Mouse (Mus musculus) liver, embryonic 15.5 days (tissue): ENCODE data around the gene Cldn10. TPM values are rescaled to one million over a fixed set of nuclear protein-coding genes. Genes with fewer than 3 reads are reported as not detected.

ENCODE experiments used
- ATAC-seq: fragments of 200-750 bp; cut with Nextera tagmentation; 2 replicates; pipeline ENCODE4 v1.8.0; 2017; ENCODE audit warnings: moderate number of reproducible peaks, mild to moderate bottlenecking, moderate library complexity; ENCODE audit not compliant: insufficient read depth
- H3K27ac ChIP-seq: fragments of 300-500 bp; sonication (generic); replicated peaks from 2 replicates; pipeline ENCODE4 v1.5.1; 2015; ENCODE audit warnings: mild to moderate bottlenecking, inconsistent platforms
- H3K27me3 ChIP-seq: fragments of 300-500 bp; sonication (generic); 2 replicates; pipeline ENCODE4 v1.6.1; 2015; ENCODE audit warnings: mild to moderate bottlenecking, inconsistent platforms
- H3K36me3 ChIP-seq: fragments of 300-500 bp; sonication (generic); replicated peaks from 2 replicates; pipeline ENCODE4 v1.6.1; 2015; ENCODE audit warnings: moderate library complexity, mild to moderate bottlenecking, inconsistent platforms
- H3K4me1 ChIP-seq: fragments of 300-500 bp; sonication (generic); replicated peaks from 2 replicates; pipeline ENCODE4 v1.6.1; 2015; ENCODE audit warnings: inconsistent platforms
- H3K4me2 ChIP-seq: fragments of 300-500 bp; sonication (generic); 2 replicates; pipeline ENCODE4 v1.6.1; 2015; ENCODE audit warnings: moderate library complexity, mild to moderate bottlenecking, inconsistent platforms
- H3K4me3 ChIP-seq: fragments of 300-500 bp; sonication (generic); replicated peaks from 2 replicates; pipeline ENCODE4 v1.5.1; 2015; ENCODE audit warnings: mild to moderate bottlenecking, inconsistent platforms
- H3K9ac ChIP-seq: fragments of 300-500 bp; sonication (generic); 2 replicates; pipeline ENCODE4 v1.6.1; 2015; ENCODE audit warnings: moderate library complexity, mild to moderate bottlenecking, inconsistent platforms
- H3K9me3 ChIP-seq: fragments of 300-500 bp; sonication (generic); replicated peaks from 2 replicates; pipeline ENCODE4 v1.6.1; 2016; ENCODE audit warnings: inconsistent platforms
- WGBS: fragments of 180-500 bp; shearing (Covaris S2); methylation state at CpG from one replicate; pipeline ENCODE4 v1.1.7; 2015; ENCODE audit warnings: mixed read lengths; ENCODE audit not compliant: insufficient replicate concordance; 5-methylcytosine and 5-hydroxymethylcytosine counted together
- polyA plus RNA-seq: library from polyadenylated mRNA; unstranded; fragments of >200 nt; fragmentation: Nextera tagmentation; extraction: Ambion mirVana; gene quantifications from 2 replicates; pipeline ENCODE4 v1.2.1, GENCODE M21; 2015

Gene Cldn10
- polyA plus RNA-seq, 1 experiment from 2014 or later = 0.30 TPM

DNA sequence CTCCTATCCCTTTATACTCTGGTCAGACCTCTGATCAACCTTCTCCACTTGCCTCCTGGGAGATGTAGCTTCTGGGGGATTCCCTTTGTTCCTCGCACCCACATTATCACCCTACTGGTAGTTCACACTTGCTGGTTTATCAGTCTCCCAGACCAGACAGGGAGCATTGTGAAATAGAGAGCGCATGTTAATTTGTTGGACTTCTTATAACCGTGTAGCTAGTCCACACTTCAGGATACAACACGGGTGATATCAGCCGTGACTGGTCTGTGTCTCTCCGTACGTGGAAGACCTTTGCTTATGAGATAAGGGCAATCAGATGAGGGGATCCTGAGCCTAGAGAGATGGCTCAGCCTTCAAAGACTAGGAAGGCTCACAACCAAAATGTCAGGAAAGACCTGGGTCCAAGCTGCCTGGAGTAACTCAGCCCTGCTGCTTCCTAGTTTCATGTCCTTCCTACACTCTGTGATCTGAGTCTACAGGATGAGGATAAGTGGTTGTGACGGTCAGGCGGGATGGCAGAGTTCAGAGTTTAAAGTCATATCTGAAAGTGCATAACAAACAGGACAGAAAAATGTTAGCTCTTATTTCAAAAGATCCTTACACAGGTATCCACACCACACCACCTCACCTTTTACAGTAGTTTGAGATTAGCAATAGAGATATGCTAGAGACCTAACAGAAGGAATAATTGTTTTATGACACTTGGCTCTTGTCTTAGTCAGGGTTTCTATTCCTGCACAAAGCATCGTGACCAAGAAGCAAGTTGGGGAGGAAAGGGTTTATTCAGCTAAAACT, 78.5 kb downstream of the Cldn10 start:
- Histone ChIP-seq H3K27ac (no peak overlapping the region), H3K9me3 (no peaks in the 10 kb centered on the region), H3K4me3 (no peak overlapping the region), H3K4me2 (peak overlapping the region; percentile 25), H3K4me1 (peaks cover 39% of the 10 kb centered on the region), H3K9ac (no peak overlapping the region; the same call in 1 of the 2 replicates), H3K36me3 (no peaks in the 10 kb centered on the region), H3K27me3 (peaks cover 10% of the 10 kb centered on the region; the same call in 1 of the 2 replicates)
- whole genome bisulfite sequencing = 28% methylated on average over 10 of the region's 10 CpGs
- peak; percentile 41; the same call in 1 of the 2 replicates for ATAC-seq

DNA sequence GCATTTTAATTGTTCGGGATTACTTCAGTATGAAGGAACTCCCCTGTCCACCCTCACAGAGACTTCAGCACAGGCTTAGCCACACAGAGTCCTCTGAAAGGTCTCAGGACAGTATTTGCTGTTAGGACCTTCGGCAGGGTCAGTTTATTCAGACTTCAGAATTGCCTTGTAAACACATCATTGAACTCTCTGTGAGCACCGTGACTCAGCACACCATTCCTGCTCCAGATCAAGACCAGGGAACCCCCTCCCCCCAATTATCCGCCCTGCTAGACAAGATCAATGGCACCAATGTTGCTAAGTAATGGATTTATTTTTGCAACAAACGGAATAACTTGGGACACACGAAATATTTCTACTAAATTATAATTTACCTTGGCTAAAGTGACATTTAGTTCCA, 79.7 kb downstream of the Cldn10 start:
- peaks cover 10% of the 10 kb centered on the region; the same call in 1 of the 2 replicates for H3K27me3 ChIP-seq
- ATAC-seq = no peak
- 51% methylated on average over 6 of the region's 6 CpGs for WGBS
- no peak overlapping the region for H3K27ac ChIP-seq
- H3K9ac ChIP-seq = no peak overlapping the region
- no peaks in the 10 kb centered on the region for H3K36me3 ChIP-seq
- H3K4me2 ChIP-seq = no peak overlapping the region
- H3K4me1 ChIP-seq = peaks cover 39% of the 10 kb centered on the region
- no peaks in the 10 kb centered on the region for H3K9me3 ChIP-seq
- H3K4me3 ChIP-seq = no peak overlapping the region

DNA sequence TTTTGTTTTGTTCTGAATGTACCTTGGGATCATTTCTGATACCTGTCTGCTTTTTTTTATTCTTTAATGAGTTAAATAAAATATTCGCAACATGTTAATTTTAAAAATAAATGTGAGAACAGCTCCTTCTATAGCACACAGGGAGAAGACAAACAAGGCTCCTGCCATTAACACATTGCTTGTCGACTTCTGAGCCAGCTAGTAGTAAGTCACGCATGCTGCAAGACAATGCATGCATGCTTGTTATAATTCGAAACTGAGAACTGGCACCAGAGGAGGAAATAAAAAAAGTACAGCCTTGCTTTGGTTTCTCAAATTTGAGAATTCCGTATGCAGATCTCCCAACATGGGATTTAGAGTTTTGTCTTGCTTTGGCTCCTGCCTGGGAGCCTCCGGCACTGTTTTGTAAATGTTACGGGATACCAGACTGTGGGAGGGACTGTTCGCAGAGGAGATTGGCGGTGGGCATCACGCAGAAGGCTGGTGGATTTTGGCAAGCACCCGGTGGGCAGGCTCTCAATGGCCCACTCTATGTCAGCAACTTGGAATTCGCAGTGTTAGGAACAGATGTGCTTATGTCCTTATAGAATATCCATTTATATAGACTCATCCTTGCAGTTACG, 80.5 kb downstream of the Cldn10 start:
- H3K4me2 ChIP-seq = no peak overlapping the region
- H3K9me3 ChIP-seq = no peaks in the 10 kb centered on the region
- H3K4me3 ChIP-seq = no peak overlapping the region
- H3K9ac ChIP-seq = no peak overlapping the region
- H3K4me1 ChIP-seq = peaks cover 39% of the 10 kb centered on the region
- ATAC-seq = no peak
- no peaks in the 10 kb centered on the region for H3K36me3 ChIP-seq
- peaks cover 10% of the 10 kb centered on the region; the same call in 1 of the 2 replicates for H3K27me3 ChIP-seq
- WGBS = 78% methylated on average over 13 of the region's 13 CpGs
- H3K27ac ChIP-seq = no peak overlapping the region

DNA sequence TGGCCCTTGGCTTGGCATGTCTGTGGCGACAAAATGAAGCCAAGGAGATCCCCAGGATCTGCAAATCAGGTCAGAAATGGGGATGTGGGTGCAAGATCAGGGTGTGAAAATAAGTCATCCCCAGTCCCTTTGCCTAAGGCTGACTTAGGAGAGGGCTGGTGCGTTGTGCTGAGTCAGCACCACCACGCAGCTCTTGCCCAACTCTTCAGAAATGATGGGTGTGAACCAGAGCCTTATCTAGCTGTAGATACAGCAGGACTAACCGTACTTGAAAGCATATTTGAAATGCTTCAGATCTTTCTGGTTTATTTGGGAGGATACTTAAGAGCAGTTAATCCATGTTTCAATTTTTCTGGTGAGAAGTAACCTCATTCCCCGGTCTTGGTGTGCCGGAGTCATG, 82.0 kb downstream of the Cldn10 start:
- Histone ChIP-seq H3K9me3 (no peaks in the 10 kb centered on the region), H3K27me3 (no peaks in the 10 kb centered on the region), H3K4me2 (peak overlapping the region; percentile 40), H3K4me3 (no peak overlapping the region), H3K9ac (no peak overlapping the region), H3K27ac (no peak overlapping the region; the same call in 1 of the 2 replicates), H3K36me3 (no peaks in the 10 kb centered on the region), H3K4me1 (peaks cover 34% of the 10 kb centered on the region)
- peak; percentile 89 for ATAC-seq
- WGBS = 41% methylated on average over 6 of the region's 6 CpGs

DNA sequence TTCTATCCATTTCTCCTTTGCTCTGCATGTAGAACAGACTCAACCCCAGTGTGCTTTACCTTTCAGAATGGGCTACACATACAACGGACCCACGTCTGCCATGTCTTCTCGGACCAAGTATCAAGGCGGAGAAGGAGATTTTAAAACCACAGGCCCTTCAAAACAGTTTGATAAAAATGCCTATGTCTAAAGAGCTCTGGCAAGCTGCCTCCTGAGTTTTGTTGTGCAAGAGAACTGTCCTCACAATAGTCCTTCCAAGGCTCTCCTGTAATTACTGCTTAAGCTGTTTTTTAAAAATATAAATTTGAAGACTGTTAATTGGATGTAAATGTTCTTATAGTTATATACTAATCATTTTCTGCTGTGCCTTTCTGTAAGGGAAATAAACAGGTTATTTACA, 86.4 kb downstream of the Cldn10 start:
- no peak for ATAC-seq

DNA sequence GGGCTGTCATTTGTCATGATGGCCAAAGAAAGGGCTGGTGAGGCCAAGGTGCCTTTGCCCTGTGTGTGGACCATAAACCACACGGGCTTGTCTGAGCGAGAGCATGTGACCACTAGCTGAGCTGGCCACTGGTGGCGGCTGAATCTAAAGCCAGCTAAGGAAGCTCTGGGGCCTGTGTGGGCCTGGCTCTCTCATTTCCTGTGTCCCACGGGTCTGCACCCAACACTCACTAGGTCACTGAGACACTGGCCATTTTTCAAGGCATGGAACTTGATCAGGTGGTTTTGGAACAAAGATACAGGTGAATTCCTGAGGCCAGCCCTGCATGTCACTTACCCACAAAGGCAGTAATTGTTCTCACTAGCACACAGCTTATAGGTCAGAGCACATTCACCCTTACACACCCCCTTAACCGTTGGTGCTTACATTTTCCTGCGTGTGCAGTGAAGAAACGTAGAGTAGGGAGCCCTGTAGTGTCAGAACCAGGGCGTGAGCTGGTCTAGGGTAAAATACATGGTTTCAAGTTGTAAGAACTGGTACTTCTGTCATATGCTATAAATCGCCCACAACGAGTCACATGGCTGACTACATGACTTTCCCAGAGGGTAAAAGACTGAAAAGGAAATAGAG, 87.2 kb downstream of the Cldn10 start:
- Histone ChIP-seq H3K4me1 (peaks cover 6% of the 10 kb centered on the region), H3K9me3 (no peaks in the 10 kb centered on the region), H3K4me3 (no peak overlapping the region), H3K27me3 (no peaks in the 10 kb centered on the region), H3K9ac (no peak overlapping the region), H3K27ac (no peak overlapping the region), H3K36me3 (no peaks in the 10 kb centered on the region), H3K4me2 (no peak overlapping the region)
- 59% methylated on average over 10 of the region's 10 CpGs for WGBS
- no peak for ATAC-seq

More for the DNA sequence above, 86.4 kb downstream of the Cldn10 start:
- no peaks in the 10 kb centered on the region for H3K9me3 ChIP-seq
- 34% methylated on average over 4 of the region's 4 CpGs for WGBS
- no peak overlapping the region for H3K27ac ChIP-seq
- no peak overlapping the region for H3K4me3 ChIP-seq
- H3K27me3 ChIP-seq = no peaks in the 10 kb centered on the region
- no peak overlapping the region for H3K9ac ChIP-seq
- peaks cover 13% of the 10 kb centered on the region for H3K4me1 ChIP-seq
- H3K4me2 ChIP-seq = no peak overlapping the region
- no peaks in the 10 kb centered on the region for H3K36me3 ChIP-seq

DNA sequence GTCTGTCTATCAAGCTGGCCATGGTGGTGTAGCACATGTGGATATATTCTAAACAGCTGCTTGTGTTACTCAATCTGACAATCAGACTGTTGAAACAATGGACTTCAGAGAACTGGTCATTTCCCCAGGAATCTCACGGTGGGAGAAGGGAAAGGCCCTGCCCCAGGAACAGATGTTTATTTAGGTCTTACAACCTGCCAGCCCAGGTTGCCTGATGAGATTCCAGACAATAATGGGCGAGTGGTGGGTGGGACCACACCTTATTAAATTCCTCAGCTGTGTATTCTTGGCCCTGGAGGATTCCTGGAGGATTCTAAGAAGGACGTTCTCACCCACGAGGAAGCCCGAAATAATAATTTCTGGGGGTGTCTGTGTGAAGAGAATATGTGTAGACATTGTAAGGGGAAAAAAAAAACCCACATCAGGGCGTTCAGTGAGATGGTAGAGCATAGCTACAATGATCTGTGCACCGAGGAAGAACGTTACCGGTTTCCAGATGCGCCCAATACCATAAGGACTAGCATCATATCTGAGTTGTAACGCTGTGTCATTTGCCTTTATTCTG, 90.7 kb downstream of the Cldn10 start:
- Histone ChIP-seq H3K36me3 (no peaks in the 10 kb centered on the region), H3K4me3 (no peak overlapping the region), H3K27ac (no peak overlapping the region), H3K9ac (no peak overlapping the region), H3K9me3 (no peaks in the 10 kb centered on the region), H3K27me3 (no peaks in the 10 kb centered on the region), H3K4me2 (no peak overlapping the region), H3K4me1 (peaks cover 10% of the 10 kb centered on the region)
- 74% methylated on average over 11 of the region's 11 CpGs for WGBS
- no peak for ATAC-seq

DNA sequence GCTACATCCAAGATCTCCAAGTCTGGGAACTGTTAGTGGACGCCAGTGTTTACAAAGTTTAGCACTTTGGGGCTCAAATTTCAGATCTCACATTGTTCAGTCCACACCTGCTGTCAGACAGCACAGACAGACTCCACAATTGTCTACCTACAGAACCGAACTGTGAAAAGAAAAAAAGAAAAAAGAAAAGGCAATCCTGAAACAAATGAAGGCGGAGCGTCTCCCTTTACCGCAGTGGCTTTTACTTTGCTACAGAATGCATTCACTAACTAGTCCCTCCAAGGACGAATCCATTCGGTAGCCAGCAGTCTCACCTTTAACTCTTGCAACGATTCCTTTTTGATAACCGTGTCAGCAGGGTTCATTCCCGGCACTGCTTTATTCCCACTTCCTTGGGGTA, 93.0 kb downstream of the Cldn10 start:
- ATAC-seq = no peak
- H3K4me1 ChIP-seq = peaks cover 30% of the 10 kb centered on the region
- no peak overlapping the region for H3K4me2 ChIP-seq
- no peaks in the 10 kb centered on the region for H3K9me3 ChIP-seq
- no peak overlapping the region for H3K27ac ChIP-seq
- no peaks in the 10 kb centered on the region for H3K27me3 ChIP-seq
- no peak overlapping the region for H3K9ac ChIP-seq
- H3K4me3 ChIP-seq = no peak overlapping the region
- no peaks in the 10 kb centered on the region for H3K36me3 ChIP-seq
- WGBS = 83% methylated on average over 10 of the region's 10 CpGs

DNA sequence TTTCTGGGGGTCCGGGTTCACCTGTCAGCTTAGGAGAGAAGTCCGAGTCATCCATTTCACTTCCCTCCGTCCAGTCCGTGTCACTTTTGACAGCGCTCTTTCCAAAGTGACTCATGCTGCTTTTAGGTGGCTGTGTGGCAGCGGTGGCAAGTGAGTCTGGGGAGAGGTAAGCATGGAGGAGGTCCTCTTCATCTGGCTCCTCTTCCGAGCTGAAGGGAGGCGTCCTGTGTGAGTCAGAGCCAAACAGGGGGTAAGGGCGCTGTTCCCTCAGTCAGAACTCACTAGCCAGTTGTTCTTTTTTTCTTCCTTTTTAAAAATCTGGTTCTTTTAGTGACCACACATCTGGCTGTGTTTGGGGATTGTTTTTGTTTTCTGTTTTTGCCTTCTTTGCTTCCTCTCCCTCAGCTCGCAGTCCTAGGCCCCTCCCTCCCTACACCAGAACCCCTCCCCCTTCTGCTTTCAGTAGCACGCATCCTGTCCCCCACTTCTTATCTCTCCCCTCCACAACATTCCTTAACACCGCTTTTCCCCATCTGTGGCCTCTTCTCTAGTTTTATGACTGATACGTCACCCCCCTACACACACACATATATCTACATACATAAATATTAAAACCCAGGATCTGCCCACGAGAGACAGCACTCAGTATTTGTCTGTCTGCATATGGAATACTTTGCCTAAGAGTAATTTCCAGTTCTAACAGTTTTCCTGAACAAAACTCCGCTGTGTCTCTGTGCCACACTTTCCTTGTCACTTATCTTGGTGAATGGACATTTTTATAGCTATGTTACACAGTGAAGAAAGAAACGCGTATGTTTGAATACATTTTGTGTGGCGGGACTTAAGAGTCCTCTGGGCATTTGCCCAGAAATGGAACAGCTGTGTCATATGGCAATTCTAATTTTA, 95.9 kb downstream of the Cldn10 start:
- Histone ChIP-seq H3K36me3 (no peaks in the 10 kb centered on the region), H3K4me3 (peak overlapping the region; percentile 32)
- ATAC-seq = peak; percentile 89

DNA sequence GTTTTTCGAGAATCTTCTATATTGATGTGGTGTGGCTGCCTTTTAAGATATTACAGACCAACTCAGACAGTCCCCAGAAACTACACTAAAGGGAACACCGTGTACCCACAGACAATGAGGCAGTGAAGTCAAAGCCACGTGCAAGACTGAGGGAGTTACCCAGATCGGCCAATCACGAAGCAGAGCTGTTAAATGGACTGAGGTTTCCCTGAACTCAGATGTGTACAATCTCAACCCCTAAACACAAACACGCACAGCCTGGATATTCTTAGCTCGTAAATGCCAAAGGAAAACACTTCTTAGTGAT, 96.5 kb downstream of the Cldn10 start:
- Histone ChIP-seq H3K4me2 (peak overlapping the region; percentile 50; the same call in 1 of the 2 replicates), H3K9ac (no peak overlapping the region)

More for the DNA sequence above, 95.9 kb downstream of the Cldn10 start:
- peak overlapping the region; percentile 74 for H3K27ac ChIP-seq
- H3K4me1 ChIP-seq = peaks cover 30% of the 10 kb centered on the region
- H3K9me3 ChIP-seq = no peaks in the 10 kb centered on the region
- WGBS = 50% methylated on average over 18 of the region's 18 CpGs
- peak overlapping the region; percentile 3; the same call in 1 of the 2 replicates for H3K9ac ChIP-seq
- peak overlapping the region; percentile 50 for H3K4me2 ChIP-seq
- no peaks in the 10 kb centered on the region for H3K27me3 ChIP-seq

More for the DNA sequence above, 96.5 kb downstream of the Cldn10 start:
- H3K27me3 ChIP-seq = no peaks in the 10 kb centered on the region
- no peaks in the 10 kb centered on the region for H3K36me3 ChIP-seq
- H3K4me3 ChIP-seq = no peak overlapping the region
- H3K9me3 ChIP-seq = no peaks in the 10 kb centered on the region
- ATAC-seq = peak; percentile 67
- H3K4me1 ChIP-seq = peaks cover 30% of the 10 kb centered on the region
- H3K27ac ChIP-seq = peak overlapping the region; percentile 74
- 53% methylated on average over 7 of the region's 7 CpGs for WGBS
